Mouse (Mus musculus) olfactory bulb, adult 2 months (tissue): ENCODE measurements around the gene Efna2. TPM values are rescaled to one million over a fixed set of nuclear protein-coding genes. Genes with fewer than 3 reads are reported as not detected.

Experiments used
- H3K27ac ChIP-seq: fragments of 200-500 bp; 2 replicates; pipeline ENCODE4 v1.5.1; 2012; ENCODE audit warnings: low read depth, low read length; ENCODE audit not compliant: insufficient read depth
- H3K4me1 ChIP-seq: fragments of 200-500 bp; 2 replicates; pipeline ENCODE4 v1.6.1; 2012; ENCODE audit warnings: low read length; ENCODE audit not compliant: control insufficient read depth, insufficient read depth
- H3K4me3 ChIP-seq: fragments of 200-500 bp; 2 replicates; pipeline ENCODE4 v1.5.1; 2012; ENCODE audit warnings: mild to moderate bottlenecking, low read depth, low read length, moderate library complexity; ENCODE audit not compliant: insufficient read depth
- CTCF ChIP-seq: fragments of 200-500 bp; IDR thresholded peaks from 2 replicates; pipeline ENCODE4 v1.5.1; 2012; ENCODE audit warnings: low read depth, mild to moderate bottlenecking, low read length, moderate library complexity; ENCODE audit not compliant: insufficient read depth
- POLR2A ChIP-seq: fragments of 200-500 bp; IDR thresholded peaks from 2 replicates; pipeline ENCODE4 v1.6.1; 2012; ENCODE audit warnings: mild to moderate bottlenecking, low read depth, low read length, moderate library complexity; ENCODE audit not compliant: insufficient read depth
- WGBS: fragments of 180-500 bp; shearing (Covaris S2); methylation state at CpG from one replicate; pipeline ENCODE4 v1.1.7; 2018; 5-methylcytosine and 5-hydroxymethylcytosine counted together
- polyA plus RNA-seq: library from polyadenylated mRNA; stranded (reverse); fragments of >200 nt; gene quantifications from 2 replicates; pipeline ENCODE4 v1.2.4, GENCODE M21; 2012; ENCODE audit warnings: low replicate concordance; ENCODE audit not compliant: missing spikeins, insufficient read depth, insufficient read length

The Efna2 gene
- polyA plus RNA-seq, 1 experiment: not detected

DNA sequence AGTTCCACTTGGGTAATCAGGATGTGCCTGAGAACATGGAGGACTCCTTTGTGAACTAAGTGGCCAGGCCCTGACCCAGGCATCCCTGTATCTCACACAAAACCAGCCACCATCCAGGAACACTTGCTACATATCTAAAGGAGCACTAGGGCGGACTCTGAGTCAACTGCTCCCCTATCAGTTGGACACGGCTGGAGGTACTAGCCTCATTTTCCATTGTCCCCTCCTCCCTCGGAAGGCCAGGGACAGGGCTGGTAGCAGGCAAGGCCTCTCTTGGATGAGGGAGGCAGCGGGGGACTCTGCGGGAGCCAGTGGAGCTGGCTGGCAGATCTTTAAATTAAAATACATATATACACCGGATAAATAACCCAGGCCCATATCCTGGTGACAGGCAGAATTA is 14.7 kb downstream of the Efna2 start:
- WGBS: 88% methylated on average over 6 of the region's 6 CpGs
- no peak for TF ChIP-seq POLR2A
- TF ChIP-seq CTCF: no peak

DNA sequence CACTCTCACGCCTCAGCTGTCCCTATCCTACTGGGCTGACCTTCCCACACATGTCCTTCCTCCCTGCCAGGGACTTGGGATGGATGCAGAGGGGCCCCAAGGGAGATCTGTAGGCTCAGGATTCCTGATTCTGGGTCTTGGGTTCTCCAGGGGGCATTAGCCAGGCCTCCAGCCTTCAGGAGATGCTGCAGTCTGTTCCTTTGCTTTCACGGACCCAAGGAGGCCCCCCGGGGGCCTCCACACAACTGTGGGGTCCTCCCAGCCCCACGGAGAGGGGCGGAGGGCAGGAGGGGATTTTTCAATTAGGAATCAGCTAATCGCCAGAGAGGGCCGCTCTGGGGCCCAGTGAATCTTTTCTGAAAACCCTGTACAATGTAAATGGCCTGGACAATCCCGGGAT is 15.2 kb downstream of the Efna2 start:
- TF ChIP-seq CTCF: no peak
- no peak for TF ChIP-seq POLR2A
- Histone ChIP-seq H3K4me3 (no peak overlapping the region), H3K4me1 (peaks cover 9% of the 10 kb centered on the region; the same call in 1 of the 2 replicates), H3K27ac (no peak overlapping the region)
- 64% methylated on average over 8 of the region's 8 CpGs for WGBS

More for the DNA sequence above, 14.7 kb downstream of the Efna2 start:
- Histone ChIP-seq H3K27ac (no peak overlapping the region), H3K4me3 (no peak overlapping the region), H3K4me1 (peaks cover 9% of the 10 kb centered on the region; the same call in 1 of the 2 replicates)

DNA sequence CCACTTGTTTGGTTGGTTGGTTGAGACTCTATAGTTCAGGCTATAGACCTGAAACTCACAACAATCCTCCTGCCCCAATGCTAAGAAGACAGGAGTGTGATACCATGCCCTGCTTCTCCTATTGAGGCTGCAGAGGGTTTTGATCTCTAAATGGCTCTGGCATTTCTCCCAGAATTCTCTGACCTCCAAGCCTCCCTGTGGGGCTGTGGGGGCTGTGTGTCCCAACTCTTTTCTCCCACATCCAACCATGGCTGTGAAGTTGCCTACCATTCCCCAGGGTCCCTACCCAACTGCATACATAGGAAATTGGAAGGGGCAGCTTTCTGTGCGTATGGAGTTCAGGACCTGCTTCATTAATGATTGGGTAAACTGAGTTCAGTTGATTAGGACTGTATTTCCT is 16.9 kb downstream of the Efna2 start:
- H3K4me1 ChIP-seq: no peaks in the 10 kb centered on the region
- TF ChIP-seq CTCF (no peak), POLR2A (no peak)
- no peak overlapping the region for H3K27ac ChIP-seq
- WGBS: 85% methylated on average over 1 of the region's 1 CpGs
- no peak overlapping the region for H3K4me3 ChIP-seq

DNA sequence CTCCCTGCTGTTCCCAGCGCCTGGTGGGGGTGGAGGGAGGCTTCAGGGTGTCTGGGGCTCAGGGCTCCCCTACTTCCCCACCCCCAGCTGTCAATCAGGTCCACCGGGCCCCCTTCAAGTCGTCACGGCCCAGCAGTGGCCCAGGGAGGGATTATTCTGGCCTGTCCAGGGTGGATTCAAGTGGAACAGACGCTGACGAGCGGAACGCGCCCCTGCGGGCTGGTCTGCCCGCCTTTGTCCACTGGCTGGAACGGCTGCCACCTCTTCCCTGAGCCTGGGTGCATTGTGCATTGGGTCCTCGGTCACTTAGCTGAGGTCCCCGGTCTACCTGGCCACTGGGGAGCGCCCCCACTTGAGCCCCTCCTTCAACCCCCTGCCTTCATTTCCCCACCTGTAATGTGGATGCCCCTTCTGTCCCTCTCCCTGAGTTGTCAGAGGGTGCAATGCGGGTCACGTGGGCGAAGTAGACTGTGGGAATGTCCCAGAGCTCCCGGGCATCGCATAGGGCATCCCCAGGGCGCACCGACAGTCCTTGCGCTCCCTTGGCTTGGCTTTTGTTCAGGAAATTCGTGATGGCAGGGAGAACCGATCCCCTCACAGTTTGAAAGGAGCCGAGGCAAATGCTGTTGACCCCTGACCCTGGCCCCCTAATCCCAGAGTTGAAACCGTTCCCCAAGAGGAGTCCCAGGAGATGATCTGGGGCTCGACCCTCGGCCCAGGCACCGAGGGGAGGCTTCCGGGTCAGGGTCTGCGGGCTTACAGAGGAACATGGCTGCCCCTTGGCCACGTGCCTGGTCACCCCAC is 17.7 kb downstream of the Efna2 start:
- Histone ChIP-seq H3K4me1 (no peaks in the 10 kb centered on the region), H3K27ac (no peak overlapping the region), H3K4me3 (no peak overlapping the region)
- no peak for TF ChIP-seq CTCF
- no peak for TF ChIP-seq POLR2A
- WGBS: 66% methylated on average over 33 of the region's 33 CpGs

DNA sequence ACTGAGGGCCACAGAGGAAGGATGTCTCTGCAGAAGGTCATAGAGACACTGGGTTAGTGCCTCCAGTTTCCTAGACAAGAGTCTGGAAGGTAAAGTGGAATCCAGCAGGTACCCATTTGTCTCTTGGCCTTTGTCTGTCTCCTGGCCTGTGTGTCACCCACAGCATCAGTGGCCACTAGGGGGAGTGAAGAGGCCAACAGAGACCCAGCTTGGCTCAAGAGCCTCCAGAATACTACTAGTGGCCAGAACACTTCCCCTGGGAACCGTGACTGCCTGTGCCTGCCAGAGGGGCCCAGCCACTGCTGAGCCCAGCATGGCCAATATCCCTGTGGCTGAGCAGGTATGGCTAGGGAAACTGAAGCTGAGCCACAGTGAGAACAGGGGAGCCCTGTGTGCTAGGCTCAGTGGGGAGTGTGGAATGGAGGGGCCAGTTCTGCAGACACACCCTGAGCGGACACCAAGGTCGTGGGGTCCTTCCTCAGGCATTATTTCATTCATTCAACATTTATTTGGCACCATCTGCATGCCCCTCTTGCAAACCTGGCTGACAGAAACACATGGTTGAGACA is 20.2 kb downstream of the Efna2 start:
- peak; percentile 64; the same call in 1 of the 2 replicates for TF ChIP-seq CTCF
- TF ChIP-seq POLR2A: no peak
- H3K4me3 ChIP-seq: no peak overlapping the region
- WGBS: 58% methylated on average over 3 of the region's 3 CpGs
- no peak overlapping the region for H3K27ac ChIP-seq
- no peaks in the 10 kb centered on the region for H3K4me1 ChIP-seq

DNA sequence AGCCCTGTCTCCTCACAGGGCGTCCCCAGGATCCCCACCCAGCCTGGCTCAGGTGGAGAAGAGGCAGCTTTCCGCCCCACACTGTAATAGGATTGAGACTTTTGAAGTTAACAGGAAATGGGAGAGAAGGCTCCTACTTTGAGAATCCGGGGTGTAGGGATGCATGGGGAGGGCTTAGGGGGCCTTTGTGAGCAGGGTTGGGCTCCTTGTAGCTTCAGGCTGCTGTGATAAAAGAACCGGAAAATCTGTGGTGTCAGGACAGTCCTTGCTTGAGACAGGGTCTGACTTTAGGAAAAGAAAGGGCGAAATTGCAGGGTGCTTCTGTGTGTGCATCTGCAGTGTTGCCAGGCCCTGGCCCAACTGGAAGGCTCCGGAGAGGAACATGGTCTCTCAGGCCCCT is 21.2 kb downstream of the Efna2 start:
- no peak overlapping the region for H3K27ac ChIP-seq
- 86% methylated on average over 6 of the region's 6 CpGs for WGBS
- H3K4me1 ChIP-seq: no peaks in the 10 kb centered on the region
- TF ChIP-seq CTCF (no peak), POLR2A (no peak)
- H3K4me3 ChIP-seq: no peak overlapping the region

DNA sequence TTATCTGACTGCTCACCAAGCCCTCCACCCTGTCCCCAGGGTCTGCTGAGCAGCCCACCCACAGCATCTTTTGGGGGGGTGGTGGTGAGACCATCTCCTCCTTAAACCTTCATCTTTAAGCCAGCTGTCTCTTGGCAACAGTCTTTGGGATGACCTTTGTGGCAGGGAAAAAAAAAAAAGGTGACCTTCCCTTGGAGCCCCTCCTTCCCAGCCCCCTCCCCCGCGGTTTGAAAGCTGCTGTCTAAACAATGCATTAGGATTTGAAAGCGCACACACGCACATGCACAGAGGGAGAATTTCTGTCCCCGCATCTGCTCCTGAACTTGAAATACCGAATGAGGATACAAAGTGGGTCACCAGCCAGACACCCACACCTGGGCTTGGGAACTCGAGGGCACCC is 24.8 kb downstream of the Efna2 start:
- no peak for TF ChIP-seq POLR2A
- no peak for TF ChIP-seq CTCF
- H3K4me3 ChIP-seq: no peak overlapping the region
- 27% methylated on average over 7 of the region's 7 CpGs for WGBS
- no peak overlapping the region for H3K27ac ChIP-seq
- H3K4me1 ChIP-seq: peaks cover 5% of the 10 kb centered on the region

DNA sequence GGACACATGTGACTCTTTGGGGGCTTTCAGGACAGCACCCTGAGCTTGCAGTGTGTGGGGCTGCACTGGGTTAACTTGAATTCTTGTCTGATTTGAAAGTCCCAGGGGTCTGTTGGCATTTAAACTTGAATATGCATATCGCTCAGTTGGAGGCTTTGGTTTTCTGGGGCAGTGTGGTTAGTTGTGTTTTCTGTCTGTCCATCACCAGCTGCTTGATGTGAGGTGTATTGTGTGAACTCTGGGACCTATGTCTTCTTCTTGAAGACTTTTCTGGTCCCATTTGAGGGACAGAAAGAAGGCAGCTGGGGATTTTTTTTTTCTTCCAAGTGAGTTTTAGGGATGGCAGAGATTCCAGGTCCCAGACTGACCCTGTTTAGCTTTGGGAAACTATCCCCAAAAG is 27.9 kb downstream of the Efna2 start:
- no peak overlapping the region for H3K27ac ChIP-seq
- H3K4me3 ChIP-seq: no peak overlapping the region
- no peak for TF ChIP-seq CTCF
- TF ChIP-seq POLR2A: no peak
- H3K4me1 ChIP-seq: peaks cover 5% of the 10 kb centered on the region
- 88% methylated on average over 1 of the region's 1 CpGs for WGBS

DNA sequence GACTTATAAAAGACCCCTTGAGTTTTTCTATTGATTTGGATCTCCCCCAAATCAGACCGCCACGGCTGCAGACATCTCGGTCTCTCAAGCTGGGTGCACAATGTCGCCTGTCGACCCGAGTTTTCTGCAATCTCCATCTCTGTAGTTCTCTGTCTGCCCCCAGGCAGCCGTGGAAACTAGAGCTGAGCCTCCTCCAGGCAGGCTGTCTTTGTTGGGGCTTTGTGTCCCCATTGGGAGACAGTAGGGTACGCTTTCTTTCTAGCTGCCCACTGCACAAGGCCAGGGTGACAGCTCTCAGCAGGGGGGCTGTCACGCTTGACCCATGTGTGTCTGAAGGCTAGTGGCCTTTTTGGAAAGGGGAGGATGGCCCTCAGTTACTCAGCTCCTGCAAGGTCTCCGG is 28.4 kb downstream of the Efna2 start:
- H3K27ac ChIP-seq: no peak overlapping the region
- no peak overlapping the region for H3K4me3 ChIP-seq
- H3K4me1 ChIP-seq: peaks cover 5% of the 10 kb centered on the region
- TF ChIP-seq CTCF (no peak), POLR2A (no peak)
- WGBS: 77% methylated on average over 10 of the region's 10 CpGs

DNA sequence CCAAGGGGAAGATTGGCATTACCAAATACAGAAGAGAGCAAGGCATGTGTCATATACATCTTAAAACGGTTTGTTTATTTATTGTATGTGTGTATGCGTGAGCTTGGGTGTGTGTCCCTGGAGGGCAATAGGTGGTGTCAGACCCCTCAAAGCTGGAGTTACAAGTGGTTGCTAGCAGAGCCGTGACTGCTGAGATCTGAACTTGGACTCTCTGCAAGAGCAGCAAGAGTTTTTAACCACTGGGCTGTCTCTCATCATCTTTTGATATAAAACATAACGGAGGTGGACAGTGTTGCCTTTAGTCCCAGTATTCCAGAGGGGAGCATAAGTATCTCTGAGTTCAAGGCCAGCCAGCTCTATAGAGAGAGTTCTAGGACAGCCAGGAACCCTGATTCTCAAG is 29.0 kb downstream of the Efna2 start:
- WGBS: 90% methylated on average over 4 of the region's 4 CpGs

More for the DNA sequence above, 29.0 kb downstream of the Efna2 start:
- TF ChIP-seq CTCF (no peak), POLR2A (no peak)
- no peak overlapping the region for H3K27ac ChIP-seq
- no peak overlapping the region for H3K4me3 ChIP-seq
- peaks cover 5% of the 10 kb centered on the region for H3K4me1 ChIP-seq
